Mouse (Mus musculus): ENCODE results near the gene Rapgef2.
A peak's percentile ranks its signal among the peaks of the same experiment; 100 is the strongest.

The Rapgef2 gene

GRCm38 (mm10) chr3:79168168-79168827 lies 118.0 kb downstream of the Rapgef2 start:
- no peak for DNase-seq (ENCODE audit: low read depth, low spot score)

- DNase-seq (ENCODE audit: low read depth, low spot score), result no peak
Measured at GRCm38 (mm10) chr3:79167586-79167985, 118.7 kb downstream of the Rapgef2 start.

GRCm38 (mm10) chr3:79161834-79162401 lies 124.4 kb downstream of the Rapgef2 start:
- no peak for DNase-seq (ENCODE audit: low read depth, low spot score)

GRCm38 (mm10) chr3:79161093-79161723 lies 125.1 kb downstream of the Rapgef2 start:
- peak; percentile 47 for DNase-seq (ENCODE audit: low read depth, low spot score)

GRCm38 (mm10) chr3:79158254-79158653 lies 128.1 kb downstream of the Rapgef2 start:
- DNase-seq (ENCODE audit: low read depth, low spot score), result no peak

GRCm38 (mm10) chr3:79153039-79153487 lies 133.3 kb downstream of the Rapgef2 start:
- DNase-seq (ENCODE audit: low read depth, low spot score), result no peak

- DNase-seq (ENCODE audit: low read depth, low spot score), result peak; percentile 49
Measured at GRCm38 (mm10) chr3:79145407-79146055, 140.8 kb downstream of the Rapgef2 start.

GRCm38 (mm10) chr3:79144672-79145406 lies 141.5 kb downstream of the Rapgef2 start:
- DNase-seq (ENCODE audit: low read depth, low spot score), result no peak

- no peak for DNase-seq (ENCODE audit: low read depth, low spot score)
Measured at GRCm38 (mm10) chr3:79144085-79144484, 142.2 kb downstream of the Rapgef2 start.

GRCm38 (mm10) chr3:79139245-79139644 lies 147.1 kb downstream of the Rapgef2 start:
- no peak for DNase-seq (ENCODE audit: low read depth, low spot score)

GRCm38 (mm10) chr3:79138601-79139000 lies 147.7 kb downstream of the Rapgef2 start:
- no peak for DNase-seq (ENCODE audit: low read depth, low spot score)

GRCm38 (mm10) chr3:79130991-79131390 lies 155.3 kb downstream of the Rapgef2 start:
- no peak for DNase-seq (ENCODE audit: low read depth, low spot score)

- DNase-seq (ENCODE audit: low read depth, low spot score), result no peak
Measured at GRCm38 (mm10) chr3:79129044-79129600, 157.2 kb downstream of the Rapgef2 start.

- no peak for DNase-seq (ENCODE audit: low read depth, low spot score)
Measured at GRCm38 (mm10) chr3:79127797-79128196, 158.5 kb downstream of the Rapgef2 start.

- DNase-seq (ENCODE audit: low read depth, low spot score), result no peak
Measured at GRCm38 (mm10) chr3:79126857-79127256, 159.5 kb downstream of the Rapgef2 start.

- DNase-seq (ENCODE audit: low read depth, low spot score), result no peak
Measured at GRCm38 (mm10) chr3:79121391-79121790, 164.9 kb downstream of the Rapgef2 start.

- DNase-seq (ENCODE audit: low read depth, low spot score), result no peak
Measured at GRCm38 (mm10) chr3:79119983-79120382, 166.3 kb downstream of the Rapgef2 start.

- DNase-seq (ENCODE audit: low read depth, low spot score), result no peak
Measured at GRCm38 (mm10) chr3:79110153-79110552, 176.2 kb downstream of the Rapgef2 start.

GRCm38 (mm10) chr3:79108246-79108645 lies 178.1 kb downstream of the Rapgef2 start:
- no peak for DNase-seq (ENCODE audit: low read depth, low spot score)

GRCm38 (mm10) chr3:79106360-79106759 lies 180.0 kb downstream of the Rapgef2 start:
- no peak for DNase-seq (ENCODE audit: low read depth, low spot score)

- DNase-seq (ENCODE audit: low read depth, low spot score), result no peak
Measured at GRCm38 (mm10) chr3:79103604-79104003, 182.7 kb downstream of the Rapgef2 start.
